Mouse (Mus musculus) induced T-regulatory cell, adult 2 months (primary cell): ENCODE data around the gene Tln2.

Experiments
- DNase-seq: peaks from one replicate; pipeline ENCODE4 v3.0.0-alpha.2; 2012; ENCODE audit warnings: low read depth

Gene Tln2

DNA sequence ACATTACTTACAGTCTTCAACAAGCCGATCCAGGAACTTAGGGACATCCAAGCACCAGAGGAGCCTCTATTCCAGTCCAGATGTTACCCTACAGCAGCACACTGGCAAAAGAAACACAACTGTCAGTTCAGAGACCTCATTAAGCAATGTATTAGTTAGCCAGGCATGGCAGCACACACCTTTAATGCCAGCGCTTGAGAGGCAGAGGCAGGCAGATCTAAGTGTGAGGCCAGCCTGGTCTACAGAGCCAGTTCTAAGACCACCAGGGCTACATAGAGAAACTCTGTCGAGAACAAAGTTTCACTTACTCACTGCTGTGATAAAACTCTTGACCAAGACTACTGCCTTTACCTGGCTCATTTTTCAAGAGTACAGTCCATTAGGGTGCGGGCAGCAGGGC, at the start of gene Tln2:
Tln2 (minus strand) TSS at position 101 of the 400 bp plus-strand sequence.
- DNase-seq, result no peak

DNA sequence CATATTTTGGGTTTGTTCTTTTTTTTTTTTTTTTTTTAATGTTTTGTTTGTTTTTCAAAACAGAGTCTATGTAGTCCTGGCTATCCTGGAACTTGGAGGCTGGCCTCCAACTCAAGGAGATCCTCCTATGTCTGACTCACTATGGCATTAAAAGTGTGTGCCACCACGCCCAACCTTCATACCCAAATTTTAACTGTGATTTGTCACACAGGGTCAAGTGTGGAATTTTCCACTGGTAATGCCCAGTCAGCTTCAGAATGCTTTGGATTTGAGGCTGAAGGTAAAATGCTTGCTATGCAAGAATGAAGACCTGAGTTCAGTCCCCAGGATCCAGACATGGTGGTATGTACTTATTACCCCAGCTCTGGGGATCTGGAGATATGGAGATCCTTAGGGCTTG, 49.7 kb upstream of the Tln2 start:
- no peak for DNase-seq

DNA sequence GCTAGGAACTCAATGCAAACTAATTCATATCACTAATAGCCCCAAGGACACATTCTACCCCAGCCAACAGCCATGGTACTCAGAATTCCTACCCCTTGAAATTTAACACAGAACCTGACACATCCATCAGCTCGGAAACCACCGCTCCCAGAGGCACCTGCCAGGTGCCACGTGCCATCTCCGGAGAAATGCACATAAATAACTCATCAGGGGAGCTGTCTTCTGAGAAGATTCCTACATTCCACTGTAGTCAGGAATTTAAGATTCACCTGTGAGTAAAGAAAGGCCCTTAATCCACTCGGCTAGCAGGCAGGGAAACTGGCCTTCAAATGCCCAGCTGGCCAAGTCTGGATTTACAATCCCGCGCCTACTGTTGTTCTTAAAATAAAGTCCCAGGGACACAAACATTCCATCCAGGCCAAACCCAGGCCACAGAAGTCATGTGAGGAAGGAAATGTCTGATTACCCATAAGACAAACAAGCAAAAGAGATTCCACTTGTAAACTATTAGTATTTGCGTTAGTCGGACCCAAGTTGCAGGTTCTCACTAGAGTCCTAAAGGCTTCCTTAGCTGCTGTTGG, 48.4 kb upstream of the Tln2 start:
- no peak for DNase-seq

DNA sequence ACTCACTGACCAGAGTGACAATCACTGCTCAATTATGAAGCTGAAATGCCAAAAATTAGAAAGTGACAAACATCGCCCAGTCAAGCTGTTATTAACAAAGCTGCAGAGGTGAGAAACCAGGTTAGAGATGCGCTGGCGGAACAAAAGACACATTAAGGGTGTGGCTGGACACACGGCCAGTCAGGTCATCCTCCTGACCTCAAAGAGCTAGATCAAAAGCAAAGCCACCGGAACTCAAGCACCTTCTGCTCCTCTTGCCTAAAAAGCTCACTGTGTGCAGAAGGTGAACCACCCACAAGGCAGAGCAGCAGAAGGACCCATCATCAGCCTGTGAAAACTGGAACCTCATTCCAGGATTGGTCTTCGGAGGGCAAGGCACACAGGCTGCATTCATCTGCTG, 47.8 kb upstream of the Tln2 start:
- DNase-seq, result no peak

DNA sequence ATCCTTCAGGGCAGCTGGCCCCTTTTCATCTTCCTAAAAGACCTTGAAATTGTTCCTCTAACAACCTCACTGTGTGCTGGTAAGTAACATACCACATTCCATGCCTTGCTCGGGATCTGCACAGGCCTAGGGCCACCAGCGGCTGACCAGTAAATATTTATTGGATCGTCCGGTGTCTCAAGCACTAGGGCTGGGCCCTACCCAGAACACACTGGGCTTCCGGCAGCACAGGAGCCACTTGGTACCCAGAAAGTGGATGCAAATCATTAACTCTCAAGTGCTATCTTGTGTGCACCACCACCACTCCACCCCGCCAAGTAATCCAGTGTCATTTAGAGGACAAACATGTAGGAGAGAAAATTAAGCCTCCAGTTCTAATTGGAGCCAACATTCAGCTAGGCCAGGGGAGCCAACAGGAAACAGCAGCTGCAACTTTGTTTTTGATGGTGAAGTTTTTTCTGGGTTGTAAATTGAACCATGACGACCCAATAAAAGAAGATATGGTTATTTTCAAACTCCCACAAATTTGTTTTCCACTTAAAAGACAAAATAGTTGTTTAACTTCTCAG, 46.4 kb upstream of the Tln2 start:
- no peak for DNase-seq

DNA sequence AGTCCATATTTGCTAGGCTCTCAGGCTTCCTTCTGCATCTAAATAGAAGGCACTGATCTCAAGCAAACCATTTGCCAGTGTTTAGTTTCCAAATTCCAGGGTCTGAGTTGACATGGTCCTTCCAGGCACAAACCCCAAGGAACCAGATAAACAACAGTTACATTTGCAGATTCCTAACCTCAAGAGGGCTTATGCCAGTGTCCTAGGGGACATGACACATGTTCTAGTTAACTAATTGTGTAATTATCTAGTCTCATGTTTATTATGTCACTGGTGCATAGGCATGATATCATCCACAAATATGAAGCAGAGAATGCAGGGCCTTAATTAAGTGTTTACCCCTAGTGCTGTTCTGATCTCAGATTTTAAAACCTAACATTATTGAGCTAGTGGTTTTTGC, 45.4 kb upstream of the Tln2 start:
- DNase-seq, result no peak

DNA sequence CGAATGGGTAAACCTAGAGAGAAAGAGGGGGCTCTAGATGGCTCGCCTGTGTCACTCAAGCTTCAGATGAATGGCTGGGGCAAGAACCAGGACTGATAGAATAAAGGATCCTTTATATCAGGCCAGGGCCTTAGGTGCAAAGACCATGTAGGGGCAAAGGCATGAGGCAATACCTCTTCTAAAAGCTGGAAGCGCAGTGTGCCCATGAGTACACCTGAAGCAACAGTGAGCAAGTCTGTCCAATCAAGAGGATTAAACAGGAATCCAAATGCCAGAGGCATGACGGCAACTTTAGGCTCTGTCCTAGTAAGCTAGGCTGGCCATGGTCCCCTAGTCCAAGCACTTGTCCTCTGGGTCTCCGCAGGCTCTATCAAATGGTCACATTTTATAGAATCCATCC, 42.8 kb upstream of the Tln2 start:
- DNase-seq, result no peak

DNA sequence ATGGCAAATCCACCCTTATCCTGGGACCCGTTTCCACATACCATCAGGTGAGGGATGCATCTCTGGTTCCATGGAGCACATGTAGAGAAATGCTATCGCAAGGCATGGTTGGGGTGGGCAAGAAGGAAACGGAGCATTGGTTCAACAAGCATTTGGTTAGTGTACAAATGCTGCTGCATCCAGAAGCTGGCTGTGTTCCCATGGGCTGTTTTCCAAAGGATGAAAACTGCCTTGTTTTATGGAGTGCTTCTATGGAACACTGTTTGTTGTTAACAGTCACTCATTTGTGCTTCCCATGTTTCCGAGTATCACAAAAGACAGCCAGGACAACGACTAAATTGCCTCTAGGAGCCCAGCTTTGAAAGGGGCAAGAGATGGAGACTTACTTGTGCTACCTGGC, 35.7 kb upstream of the Tln2 start:
- no peak for DNase-seq

DNA sequence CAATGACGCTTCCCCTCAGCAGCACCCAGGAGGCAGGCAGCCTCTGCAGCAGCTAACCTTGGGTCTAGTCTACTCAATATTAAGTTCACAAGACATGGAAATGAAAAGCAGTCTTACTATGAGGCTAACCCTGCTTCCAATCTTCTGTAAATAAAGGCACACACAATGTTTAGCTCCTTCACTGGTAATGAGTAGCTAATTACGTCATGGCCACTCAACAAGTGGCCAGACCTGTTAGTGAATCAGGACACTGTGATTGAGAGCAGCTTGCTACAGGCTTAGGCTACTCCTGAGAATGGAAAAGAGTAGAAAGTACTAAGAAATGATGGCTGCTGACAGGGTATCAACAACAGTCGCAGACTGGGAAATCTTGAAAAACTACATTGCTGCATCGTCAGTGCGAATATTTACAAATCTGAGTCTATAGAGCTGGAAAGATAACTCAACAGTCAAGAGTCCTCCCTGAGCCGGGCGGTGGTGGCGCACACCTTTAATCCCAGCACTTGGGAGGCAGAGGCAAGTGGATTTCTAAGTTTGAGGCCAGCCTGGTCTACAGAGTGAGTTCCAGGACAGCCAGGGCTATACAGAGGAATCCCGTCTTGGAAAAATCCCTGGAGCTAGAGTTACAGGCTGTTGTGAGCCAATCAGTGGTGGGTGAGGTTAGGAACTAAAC, 34.1 kb upstream of the Tln2 start:
- no peak for DNase-seq

DNA sequence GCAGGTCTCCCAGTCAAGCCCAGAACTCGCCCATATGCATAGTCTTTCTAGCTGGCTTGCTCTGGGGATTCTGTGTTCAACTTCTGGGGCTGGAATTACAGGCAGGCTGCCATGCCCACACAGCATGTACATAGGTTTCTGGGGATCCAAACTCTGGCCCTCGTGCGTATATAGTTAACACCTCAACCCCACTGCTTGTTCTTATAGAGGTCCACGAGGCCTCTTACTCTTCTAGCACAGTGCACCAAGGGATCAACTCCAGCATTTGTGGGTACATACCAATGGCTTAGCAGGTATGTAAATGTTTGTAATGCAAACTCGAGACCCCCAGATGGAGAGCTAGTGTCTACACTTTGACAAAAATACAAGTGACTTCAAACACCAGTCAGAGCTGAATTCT, 33.2 kb upstream of the Tln2 start:
- no peak for DNase-seq

DNA sequence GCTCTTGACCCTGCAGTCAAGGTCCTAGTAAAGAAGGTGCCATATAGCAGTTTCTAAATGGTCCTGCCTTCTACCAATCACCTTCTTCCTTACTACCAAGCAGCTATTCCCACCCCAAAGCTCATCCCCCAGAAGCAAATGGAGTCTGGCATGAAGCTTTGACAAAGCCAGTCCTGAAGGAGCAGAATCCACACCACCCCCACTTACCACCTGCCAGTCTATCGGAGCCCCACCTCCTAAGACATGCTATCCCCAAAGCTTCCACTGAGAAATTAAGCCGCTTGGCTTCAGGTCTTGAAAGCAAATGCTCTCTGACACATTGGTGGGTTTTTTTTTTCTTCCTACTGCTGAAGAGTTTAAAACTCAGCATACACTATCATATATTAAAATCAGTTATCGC, 27.6 kb upstream of the Tln2 start:
- no peak for DNase-seq

DNA sequence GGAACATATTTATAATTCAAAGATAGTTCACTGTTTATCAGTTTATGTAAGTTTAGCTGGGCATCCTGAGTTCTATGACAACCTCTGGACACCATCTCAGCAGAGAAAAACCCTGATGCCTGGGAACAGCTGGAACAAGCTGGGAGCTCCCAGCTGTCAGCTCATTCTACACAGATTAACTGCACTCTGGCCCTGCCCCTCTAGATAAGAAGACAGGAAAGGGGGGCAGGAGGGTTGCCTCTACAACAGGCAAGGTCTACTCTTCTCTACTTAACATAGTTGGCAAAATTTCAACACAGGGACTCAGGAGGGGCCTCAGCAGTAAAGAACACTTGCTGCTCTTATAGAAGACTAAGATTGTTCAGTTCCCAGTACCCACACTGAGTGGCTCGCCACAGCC, 27.0 kb upstream of the Tln2 start:
- DNase-seq, result no peak

DNA sequence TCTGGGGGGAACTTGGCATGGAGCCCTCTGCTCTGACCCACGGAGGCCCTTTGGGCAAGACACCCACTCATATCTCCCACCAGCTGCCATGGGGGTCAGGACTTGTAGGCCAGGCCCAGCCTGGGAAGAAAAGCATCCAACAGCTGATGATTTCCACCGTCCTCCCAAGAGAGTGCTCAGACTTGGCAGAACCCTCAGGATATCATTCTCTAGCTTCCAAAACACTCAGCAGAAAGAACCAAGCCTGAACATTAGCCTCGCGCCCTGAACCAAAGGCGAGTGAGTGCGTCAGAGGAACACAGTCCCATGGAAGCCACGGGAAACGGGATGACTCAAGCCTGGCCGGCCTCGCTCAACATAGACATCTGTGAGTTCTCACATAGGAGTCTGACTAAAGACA, 25.4 kb upstream of the Tln2 start:
- DNase-seq, result no peak

DNA sequence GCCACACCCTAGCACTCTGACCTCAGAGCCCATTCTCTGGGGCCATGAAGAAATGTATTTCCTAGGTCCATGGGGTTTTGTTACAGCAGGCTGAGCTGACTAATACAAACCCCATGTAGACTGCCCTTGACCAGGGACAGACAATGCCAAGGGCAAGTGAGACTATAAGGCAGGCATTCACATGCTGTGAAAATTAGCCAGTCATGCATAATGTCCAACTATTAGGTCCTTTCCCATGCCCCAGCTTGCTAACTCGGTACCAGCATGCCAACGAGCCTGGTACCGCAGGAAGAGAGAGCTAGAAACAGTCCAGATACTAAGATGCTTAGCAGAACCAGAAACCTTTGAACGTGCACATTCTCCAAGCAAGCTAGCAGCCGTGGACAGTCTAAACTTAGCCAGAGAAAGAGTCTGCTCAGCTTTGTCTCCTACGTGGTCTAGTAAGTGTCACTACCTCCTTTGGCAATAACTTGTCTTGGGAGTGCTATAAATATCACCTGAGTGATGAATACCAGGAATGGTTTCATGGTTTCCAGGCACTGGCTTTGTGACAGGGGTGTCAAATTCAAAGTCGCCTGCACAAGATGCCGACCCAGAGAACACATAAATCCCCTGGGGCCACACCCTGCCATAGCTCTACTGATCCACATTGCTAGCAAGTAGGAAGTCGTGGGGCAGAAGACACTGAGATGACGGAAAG, 22.2 kb upstream of the Tln2 start:
- no peak for DNase-seq

DNA sequence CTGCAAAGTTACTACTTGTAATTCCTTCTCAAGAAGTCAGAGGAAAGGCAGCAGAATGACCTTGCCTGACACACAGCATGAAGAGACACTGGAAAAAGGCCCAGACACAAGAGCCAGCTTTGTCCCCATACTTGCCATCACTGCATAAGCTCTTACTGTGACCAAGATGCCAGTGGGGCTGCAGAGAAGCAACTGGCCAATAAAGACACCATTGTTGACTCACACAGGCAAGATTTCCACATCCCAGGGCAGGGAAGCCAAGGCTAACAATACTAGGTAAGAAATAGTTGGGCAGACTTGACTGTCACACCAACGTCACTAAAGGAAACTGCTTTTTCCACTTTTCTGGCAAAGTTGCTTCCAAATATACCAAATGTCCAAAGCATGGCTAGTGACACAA, 20.0 kb upstream of the Tln2 start:
- DNase-seq, result no peak

DNA sequence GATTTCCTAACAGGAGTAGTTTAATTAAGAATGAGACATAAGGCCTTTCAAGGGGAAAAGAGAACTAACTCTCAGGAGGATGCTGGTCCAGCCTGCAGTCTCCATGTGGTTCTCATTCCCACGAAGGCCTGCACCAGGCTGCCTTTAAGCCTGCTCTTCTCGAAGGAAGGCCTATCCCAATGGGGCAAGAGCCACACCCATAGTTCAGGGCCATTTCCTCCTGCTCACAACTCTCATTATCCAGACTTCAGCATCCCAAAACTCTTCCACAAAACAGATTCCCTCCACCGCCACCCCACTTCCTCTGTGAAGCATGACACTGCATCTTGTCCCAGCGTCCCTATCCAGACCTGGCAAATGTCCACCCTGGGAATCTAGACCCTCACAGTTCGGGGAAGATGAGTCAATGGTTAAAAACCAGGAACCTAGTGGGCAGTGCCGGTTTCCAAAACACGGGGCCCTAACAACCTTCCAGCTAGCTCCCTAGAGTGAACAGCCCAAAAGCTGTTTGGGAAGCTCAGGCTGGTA, 15.3 kb upstream of the Tln2 start:
- no peak for DNase-seq

DNA sequence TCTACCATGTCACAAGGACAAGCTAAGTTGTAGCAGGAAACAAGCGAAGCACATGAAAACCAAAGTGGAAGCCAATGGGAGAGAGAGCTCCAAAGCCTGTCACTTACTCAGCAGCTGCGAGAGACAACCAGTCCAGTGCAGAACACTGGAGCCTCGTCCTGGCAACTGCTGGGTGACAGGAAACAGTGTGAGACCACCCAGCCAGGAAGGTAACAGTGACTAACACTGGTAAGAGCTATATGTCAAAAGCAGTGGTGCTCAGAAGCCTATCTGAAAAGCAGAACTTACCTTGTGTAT, 14.1 kb upstream of the Tln2 start:
- no peak for DNase-seq

DNA sequence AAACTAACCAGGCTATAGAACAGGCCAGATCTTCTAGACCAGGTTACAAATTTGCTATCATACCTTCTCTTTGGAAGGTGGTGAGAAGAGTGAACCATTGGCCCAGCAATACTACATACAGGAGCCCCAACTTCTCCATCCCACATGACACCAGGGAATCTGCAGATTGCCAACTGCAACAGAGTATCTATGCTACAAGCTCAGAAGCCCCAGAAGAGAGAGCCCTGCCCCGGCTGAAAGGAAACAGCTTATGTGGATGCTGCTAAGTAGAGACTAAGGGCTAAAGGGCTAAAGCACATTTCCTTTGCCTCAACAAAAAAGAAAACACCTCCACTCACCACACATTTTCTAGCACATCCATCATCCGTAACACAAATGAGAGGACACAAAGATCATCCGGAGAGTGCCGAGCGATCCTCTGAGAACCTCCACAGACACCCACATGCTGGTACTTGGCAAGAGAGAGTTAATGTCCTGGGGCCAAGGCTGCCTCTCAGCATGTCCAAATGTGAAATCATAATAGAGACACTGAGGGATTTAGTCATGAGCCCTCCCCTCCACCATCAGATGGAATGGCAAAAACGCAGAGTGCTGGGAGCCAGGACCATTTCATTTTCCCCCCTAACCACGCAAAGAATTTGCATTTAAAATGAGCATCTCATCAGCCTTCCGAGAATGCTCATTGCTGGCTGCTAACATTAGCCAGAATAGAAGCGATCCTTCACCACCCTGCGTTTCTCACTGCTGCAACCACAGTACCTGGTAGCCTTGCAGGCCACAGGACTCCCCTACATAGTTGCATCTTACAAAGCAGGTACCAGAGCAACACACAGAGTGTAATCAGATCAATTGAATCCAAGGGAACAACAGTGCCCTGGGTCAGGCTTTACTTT, 13.5 kb upstream of the Tln2 start:
- no peak for DNase-seq

DNA sequence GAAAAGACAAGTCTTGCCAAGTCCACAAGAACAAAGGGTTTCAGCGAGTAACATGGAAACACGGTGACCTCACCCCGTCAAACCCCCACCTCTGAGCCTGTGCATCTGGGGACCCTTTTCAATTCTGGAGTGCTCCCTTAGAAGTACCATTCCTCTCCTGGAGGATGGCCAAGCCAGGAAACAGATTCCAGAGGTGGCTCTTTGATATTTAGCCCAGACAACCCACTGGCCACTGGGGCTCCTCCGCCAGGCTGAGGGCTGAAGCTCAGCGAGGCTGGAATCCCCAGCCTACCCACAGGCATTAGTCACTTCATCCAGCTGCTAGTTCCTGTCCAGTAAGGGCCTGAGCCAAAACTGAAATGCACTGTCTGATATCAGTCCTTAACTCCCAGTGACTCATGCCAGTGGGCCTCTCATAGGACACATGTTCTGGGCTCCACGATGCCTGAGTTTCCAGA, 6.3 kb upstream of the Tln2 start:
- no peak for DNase-seq

DNA sequence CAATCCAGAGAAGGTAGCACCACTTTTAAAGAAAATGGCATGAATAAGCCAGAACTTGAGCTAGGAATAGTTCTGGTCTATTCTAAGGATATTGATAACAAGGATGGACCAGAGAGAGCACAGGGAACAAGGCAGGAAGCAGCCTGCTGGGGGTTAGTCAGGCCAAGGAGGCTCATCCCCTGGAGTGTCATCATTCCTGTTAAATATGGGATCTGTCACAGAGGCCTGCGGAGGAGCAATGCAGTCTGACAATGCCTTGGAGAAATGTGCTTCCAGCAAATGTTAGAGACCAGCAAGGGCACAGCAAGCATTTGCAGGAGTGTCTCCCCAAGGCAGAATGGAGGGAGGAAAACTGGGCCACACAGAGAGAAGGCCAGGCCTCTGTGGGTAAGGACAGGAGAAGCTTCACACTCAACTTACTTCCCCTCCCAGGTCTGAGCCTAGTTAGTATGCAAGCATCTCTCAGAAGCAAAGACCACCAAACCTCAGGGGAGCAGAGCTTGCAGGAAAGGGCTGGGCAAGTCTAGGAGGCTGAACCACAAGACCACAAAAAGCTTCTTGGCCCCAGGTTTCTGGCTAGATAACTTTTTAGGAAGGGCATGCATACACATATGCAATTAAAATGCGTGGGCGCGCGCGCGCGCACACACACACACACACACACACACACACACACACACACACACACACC, 9.5 kb downstream of the Tln2 start:
- DNase-seq, result no peak

DNA sequence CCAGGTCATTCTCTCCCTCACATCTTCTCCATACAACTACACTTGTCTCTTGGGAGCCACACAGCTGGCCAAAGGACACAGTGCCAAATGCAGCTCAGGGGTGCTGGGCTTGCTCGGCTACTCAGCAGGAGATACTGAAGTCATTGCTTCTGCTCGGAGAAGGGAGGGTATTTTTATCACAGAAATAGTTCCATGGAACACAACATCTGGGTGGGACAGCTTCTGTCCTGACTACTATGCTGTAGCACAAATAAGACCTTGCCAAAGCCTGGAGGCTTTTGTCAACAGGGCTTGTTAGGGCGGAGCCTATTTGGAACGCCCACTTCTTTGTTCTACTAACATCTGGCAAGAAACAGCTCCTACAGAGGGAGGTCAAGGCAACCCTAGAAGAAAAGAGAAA, 10.2 kb downstream of the Tln2 start:
- DNase-seq, result no peak

DNA sequence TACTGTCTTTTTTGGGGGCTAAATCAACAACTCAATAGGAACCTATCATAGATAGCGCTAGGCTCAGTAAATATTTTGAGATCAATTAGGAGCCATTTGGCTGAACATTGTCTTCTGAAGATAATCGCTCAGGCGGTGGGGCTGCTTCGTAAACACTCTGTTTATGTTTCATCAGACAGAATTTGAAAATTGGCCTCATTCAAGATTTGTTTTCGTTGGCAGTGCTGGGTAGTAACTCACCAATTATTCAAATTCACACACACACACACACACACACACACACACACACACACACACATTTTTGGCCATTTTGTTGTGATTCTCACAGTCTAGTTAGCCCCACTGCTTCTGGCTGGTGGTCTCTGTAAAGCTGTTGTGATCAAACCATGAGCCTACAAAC, 12.9 kb downstream of the Tln2 start:
- DNase-seq, result no peak
